Mouse (Mus musculus): Measurements from ENCODE around the gene Exoc3l4. TPM values are rescaled to one million over a fixed set of nuclear protein-coding genes. Genes with fewer than 3 reads are reported as not detected.

Gene Exoc3l4
- total RNA-seq, 2 experiments from 2014 or later = 0.41 to 1.1 TPM

Other genes with a start within 250 kb of the Exoc3l4 start
- not detected for gene 4930595D18Rik, start 232.5 kb upstream of the Exoc3l4 start, total RNA-seq (2021)
- gene Amn, start 145.9 kb upstream of the Exoc3l4 start, total RNA-seq (2021) = 10 to 100 TPM; 17.8 to 19.6 TPM
- gene Cdc42bpb, start 39.3 kb upstream of the Exoc3l4 start, total RNA-seq (2021) = 100 to 1,000 TPM; 138 to 143 TPM
- gene Lbhd2, start 10.2 kb upstream of the Exoc3l4 start, total RNA-seq (2021) = 1 to 10 TPM in 1 of 2 experiments, under 1 TPM in 1; 0.96 to 1.3 TPM
- gene Tnfaip2, start 25.5 kb downstream of the Exoc3l4 start, total RNA-seq (2021) = under 1 TPM; 0.62 to 0.71 TPM
- gene Gm266, start 68.8 kb downstream of the Exoc3l4 start, total RNA-seq (2021) = 1 to 10 TPM; 6.8 to 7.5 TPM
- gene Eif5, start 121.0 kb downstream of the Exoc3l4 start, total RNA-seq (2021) = 100 to 1,000 TPM; 260 to 272 TPM
- gene Mark3, start 157.5 kb downstream of the Exoc3l4 start, total RNA-seq (2021) = 100 to 1,000 TPM; 139 to 153 TPM